Mouse (Mus musculus): ENCODE results near the gene Ensa. TPM values are rescaled to one million over a fixed set of nuclear protein-coding genes. Genes with fewer than 3 reads are reported as not detected.

Ensa gene
- polyA plus RNA-seq, 1 experiment from 2014 or later: 85.4 TPM

GRCm38 (mm10) chr3:95674812-95675211 lies 50.0 kb downstream of the Ensa start:
- Histone ChIP-seq H3K36me3 (peaks cover 11% of the 10 kb centered on the region; the same call in 1 of the 2 replicates), H3K4me1 (peaks cover 51% of the 10 kb centered on the region), H3K4me3 (no peak overlapping the region), H3K4me2 (replicated peaks) (no peak overlapping the region), H3K27ac (peak overlapping the region; percentile 93), H3K9ac (peak overlapping the region; percentile 1; the same call in 1 of the 2 replicates), H3K27me3 (no peaks in the 10 kb centered on the region), H3K9me3 (no peaks in the 10 kb centered on the region)
- ATAC-seq (ENCODE audit: insufficient number of reproducible peaks, insufficient read depth, low FRiP score, low TSS enrichment): no peak; the same call in 1 of the 2 replicates
- WGBS: 12% methylated on average over 6 of the region's 6 CpGs

- peaks cover 51% of the 10 kb centered on the region for H3K4me1 ChIP-seq
- peak overlapping the region; percentile 21; the same call in 1 of the 2 replicates for H3K4me2 ChIP-seq (replicated peaks)
- peaks cover 11% of the 10 kb centered on the region; the same call in 1 of the 2 replicates for H3K36me3 ChIP-seq
- 20% methylated on average over 7 of the region's 8 CpGs for WGBS
- ATAC-seq (ENCODE audit: insufficient number of reproducible peaks, insufficient read depth, low FRiP score, low TSS enrichment): 0 out of 2 replicates have a peak, but pooled peaks have one; percentile 11
- H3K4me3 ChIP-seq: no peak overlapping the region
- H3K27ac ChIP-seq: peak overlapping the region; percentile 93
- H3K27me3 ChIP-seq: no peaks in the 10 kb centered on the region
- H3K9ac ChIP-seq: peak overlapping the region; percentile 1; the same call in 1 of the 2 replicates
- no peaks in the 10 kb centered on the region for H3K9me3 ChIP-seq
Measured at GRCm38 (mm10) chr3:95675301-95676092, 50.7 kb downstream of the Ensa start.

- WGBS: 60% methylated on average over 15 of the region's 15 CpGs
- no peak overlapping the region for H3K27ac ChIP-seq
Measured at GRCm38 (mm10) chr3:95676745-95677419, 52.1 kb downstream of the Ensa start.

GRCm38 (mm10) chr3:95677420-95678090 lies 52.8 kb downstream of the Ensa start:
- no peak overlapping the region for H3K4me2 ChIP-seq (replicated peaks)
- H3K9me3 ChIP-seq: no peaks in the 10 kb centered on the region
- WGBS: 81% methylated on average over 19 of the region's 19 CpGs
- no peak overlapping the region for H3K9ac ChIP-seq
- H3K4me1 ChIP-seq: peaks cover 50% of the 10 kb centered on the region
- H3K4me3 ChIP-seq: no peak overlapping the region
- H3K27me3 ChIP-seq: no peaks in the 10 kb centered on the region
- H3K36me3 ChIP-seq: peaks cover 5% of the 10 kb centered on the region; the same call in 1 of the 2 replicates
- H3K27ac ChIP-seq: no peak overlapping the region
- ATAC-seq (ENCODE audit: insufficient number of reproducible peaks, insufficient read depth, low FRiP score, low TSS enrichment): no peak

More at GRCm38 (mm10) chr3:95676745-95677419, 52.1 kb downstream of the Ensa start:
- no peak overlapping the region for H3K9ac ChIP-seq
- H3K4me3 ChIP-seq: no peak overlapping the region
- H3K27me3 ChIP-seq: no peaks in the 10 kb centered on the region
- ATAC-seq (ENCODE audit: insufficient number of reproducible peaks, insufficient read depth, low FRiP score, low TSS enrichment): no peak
- peaks cover 53% of the 10 kb centered on the region for H3K4me1 ChIP-seq
- no peaks in the 10 kb centered on the region for H3K9me3 ChIP-seq
- H3K36me3 ChIP-seq: peaks cover 5% of the 10 kb centered on the region; the same call in 1 of the 2 replicates
- H3K4me2 ChIP-seq (replicated peaks): no peak overlapping the region

GRCm38 (mm10) chr3:95679551-95679950 lies 54.8 kb downstream of the Ensa start:
- 95% methylated on average over 8 of the region's 8 CpGs for WGBS
- H3K4me2 ChIP-seq (replicated peaks): no peak overlapping the region
- H3K9ac ChIP-seq: no peak overlapping the region
- no peaks in the 10 kb centered on the region for H3K9me3 ChIP-seq
- no peak overlapping the region for H3K4me3 ChIP-seq
- H3K27ac ChIP-seq: no peak overlapping the region
- ATAC-seq (ENCODE audit: insufficient number of reproducible peaks, insufficient read depth, low FRiP score, low TSS enrichment): no peak
- peaks cover 5% of the 10 kb centered on the region; the same call in 1 of the 2 replicates for H3K36me3 ChIP-seq
- no peaks in the 10 kb centered on the region for H3K27me3 ChIP-seq
- H3K4me1 ChIP-seq: peaks cover 30% of the 10 kb centered on the region

GRCm38 (mm10) chr3:95680673-95681072 lies 55.9 kb downstream of the Ensa start:
- WGBS: 84% methylated on average over 6 of the region's 6 CpGs
- Histone ChIP-seq H3K9ac (no peak overlapping the region), H3K27ac (no peak overlapping the region), H3K4me2 (replicated peaks) (no peak overlapping the region), H3K4me3 (no peak overlapping the region), H3K27me3 (no peaks in the 10 kb centered on the region), H3K9me3 (no peaks in the 10 kb centered on the region), H3K4me1 (peaks cover 22% of the 10 kb centered on the region), H3K36me3 (peaks cover 5% of the 10 kb centered on the region; the same call in 1 of the 2 replicates)
- no peak for ATAC-seq (ENCODE audit: insufficient number of reproducible peaks, insufficient read depth, low FRiP score, low TSS enrichment)

GRCm38 (mm10) chr3:95681365-95681764 lies 56.6 kb downstream of the Ensa start:
- H3K4me1 ChIP-seq: peaks cover 17% of the 10 kb centered on the region

More at GRCm38 (mm10) chr3:95681365-95681764, 56.6 kb downstream of the Ensa start:
- Histone ChIP-seq H3K4me2 (replicated peaks) (no peak overlapping the region), H3K9me3 (no peaks in the 10 kb centered on the region), H3K27ac (no peak overlapping the region), H3K4me3 (no peak overlapping the region), H3K27me3 (no peaks in the 10 kb centered on the region), H3K36me3 (peaks cover 5% of the 10 kb centered on the region; the same call in 1 of the 2 replicates), H3K9ac (no peak overlapping the region)
- WGBS: 43% methylated on average over 11 of the region's 11 CpGs
- no peak for ATAC-seq (ENCODE audit: insufficient number of reproducible peaks, insufficient read depth, low FRiP score, low TSS enrichment)

Other genes starting within 250 kb of the Ensa start
- not detected in 2 replicates for gene 4930558C23Rik, start 222.2 kb upstream of the Ensa start, polyA plus RNA-seq (2016; fragmentation: Nextera tagmentation; extraction: Ambion mirVana)
- 51.5 and 53.6 TPM in 2 replicates for gene Arnt, start 190.6 kb upstream of the Ensa start, polyA plus RNA-seq (2016; fragmentation: Nextera tagmentation; extraction: Ambion mirVana)
- gene Ctsk, start 125.7 kb upstream of the Ensa start, polyA plus RNA-seq (2016; fragmentation: Nextera tagmentation; extraction: Ambion mirVana): 20.2 and 25.7 TPM in 2 replicates
- 8.7 and 9.4 TPM in 2 replicates for gene Ctss, start 98.2 kb upstream of the Ensa start, polyA plus RNA-seq (2016; fragmentation: Nextera tagmentation; extraction: Ambion mirVana)
- gene Hormad1, start 65.3 kb upstream of the Ensa start, polyA plus RNA-seq (2016; fragmentation: Nextera tagmentation; extraction: Ambion mirVana): not detected in 2 replicates
- gene Golph3l, start 36.1 kb upstream of the Ensa start, polyA plus RNA-seq (2016; fragmentation: Nextera tagmentation; extraction: Ambion mirVana): 30.4 and 34.8 TPM in 2 replicates
- gene Mcl1, start 33.8 kb downstream of the Ensa start, polyA plus RNA-seq (2016; fragmentation: Nextera tagmentation; extraction: Ambion mirVana): 69.8 and 74.0 TPM in 2 replicates
- gene Adamtsl4, start 62.9 kb downstream of the Ensa start, polyA plus RNA-seq (2016; fragmentation: Nextera tagmentation; extraction: Ambion mirVana): 1.5 and 1.6 TPM in 2 replicates
- 6.4 and 8.0 TPM in 2 replicates for gene Ecm1, start 114.6 kb downstream of the Ensa start, polyA plus RNA-seq (2016; fragmentation: Nextera tagmentation; extraction: Ambion mirVana)
- gene Tars2, start 135.2 kb downstream of the Ensa start, polyA plus RNA-seq (2016; fragmentation: Nextera tagmentation; extraction: Ambion mirVana): 49.6 and 52.2 TPM in 2 replicates
- gene Rprd2, start 193.9 kb downstream of the Ensa start, polyA plus RNA-seq (2016; fragmentation: Nextera tagmentation; extraction: Ambion mirVana): 27.3 and 28.3 TPM in 2 replicates
- 66.7 and 68.2 TPM in 2 replicates for gene Prpf3, start 230.9 kb downstream of the Ensa start, polyA plus RNA-seq (2016; fragmentation: Nextera tagmentation; extraction: Ambion mirVana)
- 332 and 346 TPM in 2 replicates for gene Mrps21, start 246.5 kb downstream of the Ensa start, polyA plus RNA-seq (2016; fragmentation: Nextera tagmentation; extraction: Ambion mirVana)